Mouse (Mus musculus) liver, embryonic 11.5 days (tissue): ENCODE measurements at regions not wholly inside any gene's neighbourhood (a gene's known extent, or its start where the extent isn't known, plus 50 kb on each side); places are given as distances from the start of the nearest gene placed in this dataset.

Source experiments
- ATAC-seq: fragments of 200-750 bp; cut with Nextera tagmentation; replicated peaks from 2 replicates; pipeline ENCODE4 v1.8.0; 2017; ENCODE audit warnings: moderate number of reproducible peaks, mild to moderate bottlenecking, moderate TSS enrichment, moderate library complexity; ENCODE audit not compliant: low FRiP score
- DNase-seq: peaks from one replicate; pipeline ENCODE4 v3.0.0-alpha.2; 2017; ENCODE audit warnings: low spot score
- H3K27ac ChIP-seq: fragments of 300-500 bp; sonication (generic); 2 replicates; pipeline ENCODE4 v1.5.1; 2014; ENCODE audit warnings: mild to moderate bottlenecking, low read depth, low read length, control low read depth
- H3K27me3 ChIP-seq: fragments of 300-500 bp; sonication (generic); replicated peaks from 2 replicates; pipeline ENCODE4 v1.6.1; 2014; ENCODE audit warnings: low read length, mixed read lengths; ENCODE audit not compliant: control insufficient read depth, insufficient read depth
- H3K36me3 ChIP-seq: fragments of 300-500 bp; sonication (generic); 2 replicates; pipeline ENCODE4 v1.6.1; 2014; ENCODE audit warnings: mild to moderate bottlenecking, low read length, moderate library complexity, mixed read lengths; ENCODE audit not compliant: control insufficient read depth, insufficient read depth
- H3K4me1 ChIP-seq: fragments of 300-500 bp; sonication (generic); replicated peaks from 2 replicates; pipeline ENCODE4 v1.6.1; 2014; ENCODE audit warnings: low read length, mixed read lengths; ENCODE audit not compliant: control insufficient read depth, insufficient read depth
- H3K4me2 ChIP-seq: fragments of 300-500 bp; sonication (generic); 2 replicates; pipeline ENCODE4 v1.6.1; 2014; ENCODE audit warnings: mild to moderate bottlenecking, control low read depth, moderate library complexity
- H3K4me3 ChIP-seq: fragments of 300-500 bp; sonication (generic); 2 replicates; pipeline ENCODE4 v1.5.1; 2014; ENCODE audit warnings: low read depth, low read length, control low read depth
- H3K9ac ChIP-seq: fragments of 300-500 bp; sonication (generic); 2 replicates; pipeline ENCODE4 v1.6.1; 2014; ENCODE audit warnings: low read depth, low read length, control low read depth
- H3K9me3 ChIP-seq: fragments of 300-500 bp; sonication (generic); 2 replicates; pipeline ENCODE4 v1.6.1; 2016; ENCODE audit warnings: low read length, inconsistent platforms, mixed read lengths; ENCODE audit not compliant: control insufficient read depth
- WGBS: fragments of 180-500 bp; shearing (Covaris S2); extraction: QIAGEN DNeasy Blood & Tissue Kit; methylation state at CpG from one replicate; pipeline ENCODE4 v1.1.7; 2014; 5-methylcytosine and 5-hydroxymethylcytosine counted together

- Histone ChIP-seq H3K9me3 (no peaks in the 10 kb centered on the region), H3K27ac (no peak overlapping the region), H3K4me1 (no peaks in the 10 kb centered on the region), H3K4me3 (no peak overlapping the region), H3K36me3 (no peaks in the 10 kb centered on the region), H3K9ac (no peak overlapping the region), H3K4me2 (no peak overlapping the region), H3K27me3 (no peaks in the 10 kb centered on the region)
- ATAC-seq (no peak), DNase-seq (no peak)
- WGBS: 71% methylated on average over 7 of the region's 7 CpGs
Observed at GRCm38 (mm10) chr16:86604166-86604565, 702.5 kb upstream of the Adamts5 start.

- no peaks in the 10 kb centered on the region for H3K9me3 ChIP-seq
- 56% methylated on average over 3 of the region's 3 CpGs for WGBS
- DNase-seq: no peak
- no peaks in the 10 kb centered on the region for H3K27me3 ChIP-seq
- H3K4me2 ChIP-seq: no peak overlapping the region
- no peaks in the 10 kb centered on the region for H3K36me3 ChIP-seq
- no peak overlapping the region for H3K9ac ChIP-seq
- no peaks in the 10 kb centered on the region for H3K4me1 ChIP-seq
- no peak for ATAC-seq
- H3K4me3 ChIP-seq: no peak overlapping the region
- no peak overlapping the region for H3K27ac ChIP-seq
Observed at GRCm38 (mm10) chr16:86594992-86595391, 693.4 kb upstream of the Adamts5 start.

GRCm38 (mm10) chr16:86586044-86586443 is 684.4 kb upstream of the Adamts5 start:
- Histone ChIP-seq H3K4me1 (no peaks in the 10 kb centered on the region), H3K9me3 (no peaks in the 10 kb centered on the region), H3K27me3 (no peaks in the 10 kb centered on the region), H3K4me2 (no peak overlapping the region), H3K9ac (no peak overlapping the region), H3K36me3 (no peaks in the 10 kb centered on the region), H3K27ac (no peak overlapping the region), H3K4me3 (no peak overlapping the region)
- DNase-seq: no peak
- WGBS: 86% methylated on average over 4 of the region's 4 CpGs
- ATAC-seq: no peak

DNA sequence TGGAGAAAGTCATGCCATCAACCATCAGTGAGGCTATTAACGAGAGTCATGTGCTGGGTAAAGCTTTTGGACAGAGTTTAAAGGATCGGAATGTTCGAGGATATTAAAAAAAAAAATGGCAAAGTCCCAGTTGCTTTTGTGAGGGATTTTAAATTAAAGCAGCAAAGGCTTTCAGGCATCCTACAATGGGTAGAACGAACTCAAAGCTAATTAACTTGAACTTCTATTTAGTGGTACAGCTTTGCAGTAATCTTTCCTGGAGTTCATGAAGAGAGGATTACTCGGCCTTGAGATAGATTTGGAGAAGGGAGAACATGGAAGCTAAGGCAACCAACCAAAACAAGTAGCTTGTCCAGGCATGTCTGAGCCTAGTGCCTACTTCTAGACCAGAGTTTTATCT is 676.7 kb upstream of the Adamts5 start:
- no peak for DNase-seq
- H3K4me1 ChIP-seq: no peaks in the 10 kb centered on the region
- H3K9ac ChIP-seq: no peak overlapping the region
- H3K9me3 ChIP-seq: no peaks in the 10 kb centered on the region
- H3K4me3 ChIP-seq: no peak overlapping the region
- no peaks in the 10 kb centered on the region for H3K27me3 ChIP-seq
- no peaks in the 10 kb centered on the region for H3K36me3 ChIP-seq
- no peak overlapping the region for H3K4me2 ChIP-seq
- no peak overlapping the region for H3K27ac ChIP-seq
- WGBS: 79% methylated on average over 5 of the region's 5 CpGs
- ATAC-seq: no peak

DNA sequence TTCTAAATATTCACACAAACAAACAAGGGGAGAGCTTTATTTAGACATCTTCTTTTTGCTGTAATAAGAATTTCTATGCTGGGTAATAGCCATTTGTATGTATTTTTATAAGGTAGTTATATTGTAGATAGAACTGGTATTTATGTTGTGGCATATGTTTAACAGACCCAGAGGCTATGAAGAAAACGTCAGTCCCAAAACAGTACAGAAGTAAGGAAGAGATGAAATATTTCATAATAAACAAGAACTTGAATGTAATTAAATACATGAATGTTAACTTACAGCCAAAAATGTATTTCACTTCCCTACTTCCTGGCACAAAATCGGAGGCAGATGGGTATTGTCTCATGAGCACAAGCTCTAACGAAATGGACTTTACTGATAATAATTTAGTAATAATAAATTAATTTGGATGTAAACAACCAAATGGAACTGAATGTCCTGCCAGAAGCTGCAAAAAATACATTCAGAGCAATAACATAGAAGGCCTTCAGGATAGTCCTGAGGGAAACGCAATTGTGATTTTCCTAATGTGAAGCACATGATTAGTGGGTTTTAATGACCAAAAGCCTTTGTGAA is 645.9 kb upstream of the Adamts5 start:
- Histone ChIP-seq H3K4me1 (no peaks in the 10 kb centered on the region), H3K9me3 (no peaks in the 10 kb centered on the region), H3K9ac (no peak overlapping the region), H3K36me3 (no peaks in the 10 kb centered on the region), H3K4me2 (no peak overlapping the region), H3K27ac (no peak overlapping the region), H3K4me3 (no peak overlapping the region), H3K27me3 (no peaks in the 10 kb centered on the region)
- no peak for ATAC-seq
- WGBS: 85% methylated on average over 4 of the region's 4 CpGs
- no peak for DNase-seq

DNA sequence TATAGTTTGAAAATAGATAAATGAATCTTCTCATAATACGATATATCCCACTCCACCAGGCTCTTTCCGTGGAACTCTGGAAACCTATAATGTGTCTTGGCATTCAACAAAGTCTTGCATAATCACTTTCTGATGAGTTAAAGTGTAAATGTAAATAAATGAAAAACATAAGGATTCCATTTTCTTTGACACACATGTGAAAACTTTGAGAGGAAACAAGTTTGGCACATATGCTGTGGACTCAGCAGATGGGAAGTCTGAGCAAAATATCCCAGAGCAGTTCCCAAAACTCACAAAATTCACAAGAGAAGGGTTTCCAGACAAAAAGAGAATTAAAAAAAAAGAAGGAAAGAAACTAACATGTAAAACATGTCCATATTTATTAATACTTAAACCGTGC is 645.3 kb upstream of the Adamts5 start:
- ATAC-seq (no peak), DNase-seq (no peak)
- H3K4me3 ChIP-seq: no peak overlapping the region
- no peaks in the 10 kb centered on the region for H3K4me1 ChIP-seq
- H3K27ac ChIP-seq: no peak overlapping the region
- no peaks in the 10 kb centered on the region for H3K27me3 ChIP-seq
- WGBS: 87% methylated on average over 3 of the region's 3 CpGs
- H3K36me3 ChIP-seq: no peaks in the 10 kb centered on the region
- no peak overlapping the region for H3K4me2 ChIP-seq
- H3K9ac ChIP-seq: no peak overlapping the region
- H3K9me3 ChIP-seq: no peaks in the 10 kb centered on the region

DNA sequence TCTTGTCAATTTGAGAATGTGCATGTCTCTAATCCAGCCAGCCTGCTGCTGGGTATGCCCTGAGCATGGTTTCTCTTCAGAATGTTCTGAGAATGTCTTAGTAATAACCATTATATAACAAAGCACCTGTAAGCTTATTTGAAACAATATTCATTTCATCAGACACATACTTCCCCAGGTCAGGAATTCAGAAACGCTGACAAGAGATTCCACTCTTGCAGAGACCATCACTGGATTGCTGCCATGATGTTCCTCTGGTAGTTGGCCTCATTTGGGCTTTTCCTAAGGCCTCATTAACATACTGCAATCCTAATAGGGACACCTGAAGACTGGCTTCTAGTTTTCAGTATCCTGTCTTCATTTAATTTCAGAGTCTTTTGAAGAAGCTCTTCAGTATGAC is 642.5 kb upstream of the Adamts5 start:
- H3K9ac ChIP-seq: no peak overlapping the region
- no peaks in the 10 kb centered on the region for H3K27me3 ChIP-seq
- DNase-seq: no peak
- H3K4me1 ChIP-seq: no peaks in the 10 kb centered on the region
- H3K4me2 ChIP-seq: no peak overlapping the region
- 47% methylated on average over 1 of the region's 1 CpGs for WGBS
- no peaks in the 10 kb centered on the region for H3K9me3 ChIP-seq
- H3K36me3 ChIP-seq: no peaks in the 10 kb centered on the region
- no peak overlapping the region for H3K4me3 ChIP-seq
- H3K27ac ChIP-seq: no peak overlapping the region
- ATAC-seq: no peak

DNA sequence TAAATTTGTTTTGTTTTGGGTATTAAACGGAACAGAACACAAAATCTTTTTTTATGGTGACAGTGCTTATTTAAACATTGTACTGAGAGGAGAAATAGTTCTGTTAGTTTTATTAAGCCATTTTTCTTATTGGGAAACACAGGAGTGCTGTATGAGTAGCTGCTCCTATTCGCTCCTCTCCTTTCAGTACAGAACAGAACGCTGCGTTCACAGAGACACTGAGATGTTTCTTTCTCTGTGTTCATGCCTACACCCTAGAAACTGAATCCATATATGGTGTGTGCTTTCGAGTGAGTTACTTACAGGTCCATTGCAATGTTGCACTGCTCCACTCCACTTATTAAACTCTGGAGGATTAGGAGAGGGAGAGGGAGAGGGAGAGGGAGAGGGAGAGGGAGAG is 634.9 kb upstream of the Adamts5 start:
- Histone ChIP-seq H3K4me2 (no peak overlapping the region), H3K4me3 (no peak overlapping the region), H3K9ac (no peak overlapping the region), H3K27ac (no peak overlapping the region), H3K9me3 (no peaks in the 10 kb centered on the region), H3K36me3 (no peaks in the 10 kb centered on the region), H3K4me1 (no peaks in the 10 kb centered on the region), H3K27me3 (no peaks in the 10 kb centered on the region)
- no peak for DNase-seq
- 68% methylated on average over 5 of the region's 5 CpGs for WGBS
- ATAC-seq: no peak

DNA sequence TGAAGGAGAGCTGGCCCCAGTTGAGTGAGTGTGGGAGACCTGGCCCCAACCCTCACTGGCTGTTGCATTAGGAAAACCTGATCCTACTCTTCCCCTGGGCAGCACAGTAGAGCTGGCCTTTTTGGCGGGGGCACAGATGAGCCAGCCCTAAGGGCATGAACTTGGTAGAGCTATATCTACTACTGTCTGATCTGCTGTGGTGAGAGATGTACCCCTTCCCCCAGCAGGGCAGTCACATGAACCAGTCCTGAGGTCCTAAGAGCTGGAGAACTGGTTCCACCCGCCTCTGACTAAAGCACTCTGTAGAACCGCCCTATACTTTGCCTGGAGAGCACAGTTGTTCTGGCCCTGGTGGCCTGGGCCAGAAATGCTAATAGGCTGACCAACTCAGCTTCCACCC is 622.5 kb upstream of the Adamts5 start:
- H3K9ac ChIP-seq: no peak overlapping the region
- H3K9me3 ChIP-seq: no peaks in the 10 kb centered on the region
- no peak overlapping the region for H3K4me2 ChIP-seq
- no peaks in the 10 kb centered on the region for H3K4me1 ChIP-seq
- no peak overlapping the region for H3K4me3 ChIP-seq
- H3K27me3 ChIP-seq: no peaks in the 10 kb centered on the region
- DNase-seq: no peak
- no peak overlapping the region for H3K27ac ChIP-seq
- no peak for ATAC-seq
- WGBS: 69% methylated on average over 3 of the region's 3 CpGs
- H3K36me3 ChIP-seq: no peaks in the 10 kb centered on the region
